Mouse (Mus musculus) heart, postnatal 0 days (tissue): Measurements from ENCODE around the gene Patj. TPM values are rescaled to one million over a fixed set of nuclear protein-coding genes. Genes with fewer than 3 reads are reported as not detected.

Experiments used
- ATAC-seq: fragments of 200-750 bp; cut with Nextera tagmentation; 2 replicates; pipeline ENCODE4 v1.8.0; 2017; ENCODE audit warnings: low read depth, moderate number of reproducible peaks, moderate library complexity; ENCODE audit not compliant: insufficient read depth
- DNase-seq: peaks from one replicate; pipeline ENCODE4 v3.0.0-alpha.2; 2016; ENCODE audit warnings: low spot score
- H3K27ac ChIP-seq: fragments of 300-500 bp; sonication (generic); 2 replicates; pipeline ENCODE4 v1.5.1; 2014; ENCODE audit warnings: low read depth, mild to moderate bottlenecking
- H3K27me3 ChIP-seq: fragments of 300-500 bp; sonication (generic); 2 replicates; pipeline ENCODE4 v1.6.1; 2014; ENCODE audit warnings: low read length, mixed read lengths; ENCODE audit not compliant: control insufficient read depth, insufficient read depth
- H3K36me3 ChIP-seq: fragments of 300-500 bp; sonication (generic); replicated peaks from 2 replicates; pipeline ENCODE4 v1.6.1; 2014; ENCODE audit warnings: low read length, mixed read lengths; ENCODE audit not compliant: control insufficient read depth, insufficient read depth
- H3K4me1 ChIP-seq: fragments of 300-500 bp; sonication (generic); 2 replicates; pipeline ENCODE4 v1.6.1; 2014; ENCODE audit warnings: antibody characterized with exemption; ENCODE audit not compliant: control insufficient read depth, insufficient read depth
- H3K4me2 ChIP-seq: fragments of 300-500 bp; sonication (generic); 2 replicates; pipeline ENCODE4 v1.6.1; 2014; ENCODE audit warnings: low read depth, mild to moderate bottlenecking, low read length, moderate library complexity
- H3K4me3 ChIP-seq: fragments of 300-500 bp; sonication (generic); 2 replicates; pipeline ENCODE4 v1.5.1; 2014; ENCODE audit warnings: low read depth, low read length
- H3K9ac ChIP-seq: fragments of 300-500 bp; sonication (generic); replicated peaks from 2 replicates; pipeline ENCODE4 v1.6.1; 2014; ENCODE audit warnings: low read depth, low read length, mixed read lengths
- H3K9me3 ChIP-seq: fragments of 300-500 bp; sonication (generic); replicated peaks from 2 replicates; pipeline ENCODE4 v1.6.1; 2016; ENCODE audit warnings: low read length; ENCODE audit not compliant: control insufficient read depth
- CTCF ChIP-seq: IDR thresholded peaks from 2 replicates; pipeline ENCODE4 v1.5.1; 2016; ENCODE audit warnings: antibody characterized with exemption, control low read depth, low read depth
- EP300 ChIP-seq: IDR thresholded peaks from 2 replicates; pipeline ENCODE4 v1.6.1; 2016; ENCODE audit warnings: antibody characterized with exemption, low read depth
- WGBS: fragments of 180-500 bp; shearing (Covaris S2); extraction: QIAGEN DNeasy Blood & Tissue Kit; methylation state at CpG from one replicate; pipeline ENCODE4 v1.1.7; 2014; 5-methylcytosine and 5-hydroxymethylcytosine counted together
- polyA plus RNA-seq: library from polyadenylated mRNA; unstranded; fragments of >200 nt; fragmentation: Nextera tagmentation; extraction: Ambion mirVana; gene quantifications from 2 replicates; pipeline ENCODE4 v1.2.1, GENCODE M21; 2015
- total RNA-seq: library from RNA; depleted of rRNA; stranded (reverse); fragments of >200 nt; gene quantifications from 2 replicates; pipeline ENCODE4 v1.2.3, GENCODE M21; 2014; ENCODE audit warnings: low replicate concordance

Gene Patj
- total and polyA plus RNA-seq, 2 experiments from 2014 or later = 5.2 to 1,302 TPM

GRCm38 (mm10) chr4:98450308-98450707, 54.7 kb downstream of the Patj start:
- H3K4me3 ChIP-seq = no peak overlapping the region
- WGBS = 70% methylated on average over 11 of the region's 11 CpGs
- no peak for DNase-seq
- H3K9ac ChIP-seq = no peak overlapping the region
- no peak for ATAC-seq
- no peak overlapping the region for H3K4me2 ChIP-seq
- H3K36me3 ChIP-seq = no peaks in the 10 kb centered on the region
- no peak for TF ChIP-seq CTCF
- no peak for TF ChIP-seq EP300
- no peaks in the 10 kb centered on the region for H3K9me3 ChIP-seq
- H3K27me3 ChIP-seq = no peaks in the 10 kb centered on the region
- no peak overlapping the region for H3K27ac ChIP-seq
- peaks cover 10% of the 10 kb centered on the region; the same call in 1 of the 2 replicates for H3K4me1 ChIP-seq

- H3K27ac ChIP-seq = no peak overlapping the region
- no peak for DNase-seq
- no peak overlapping the region for H3K4me3 ChIP-seq
- H3K9me3 ChIP-seq = no peaks in the 10 kb centered on the region
- no peak overlapping the region for H3K9ac ChIP-seq
- peaks cover 10% of the 10 kb centered on the region; the same call in 1 of the 2 replicates for H3K4me1 ChIP-seq
- no peaks in the 10 kb centered on the region for H3K36me3 ChIP-seq
- H3K27me3 ChIP-seq = no peaks in the 10 kb centered on the region
- 80% methylated on average over 5 of the region's 5 CpGs for WGBS
- TF ChIP-seq CTCF (no peak), EP300 (no peak)
- H3K4me2 ChIP-seq = no peak overlapping the region
- ATAC-seq = no peak
Observed at GRCm38 (mm10) chr4:98450829-98451228, 55.2 kb downstream of the Patj start.

- DNase-seq = no peak
- Histone ChIP-seq H3K9ac (no peak overlapping the region), H3K4me3 (no peak overlapping the region), H3K36me3 (no peaks in the 10 kb centered on the region), H3K4me2 (no peak overlapping the region), H3K27me3 (no peaks in the 10 kb centered on the region), H3K9me3 (no peaks in the 10 kb centered on the region), H3K27ac (no peak overlapping the region), H3K4me1 (peaks cover 10% of the 10 kb centered on the region; the same call in 1 of the 2 replicates)
- no peak for TF ChIP-seq CTCF
- no peak for TF ChIP-seq EP300
- no peak for ATAC-seq
- WGBS = 75% methylated on average over 3 of the region's 3 CpGs
Observed at GRCm38 (mm10) chr4:98451259-98451658, 55.7 kb downstream of the Patj start.

- Histone ChIP-seq H3K9ac (no peak overlapping the region), H3K36me3 (no peaks in the 10 kb centered on the region), H3K27me3 (no peaks in the 10 kb centered on the region), H3K4me3 (no peak overlapping the region), H3K4me1 (peaks cover 10% of the 10 kb centered on the region; the same call in 1 of the 2 replicates), H3K27ac (no peak overlapping the region), H3K4me2 (no peak overlapping the region), H3K9me3 (no peaks in the 10 kb centered on the region)
- WGBS = 98% methylated on average over 2 of the region's 2 CpGs
- no peak for ATAC-seq
- TF ChIP-seq EP300 (no peak), CTCF (no peak)
- DNase-seq = no peak
Observed at GRCm38 (mm10) chr4:98452725-98453124, 57.1 kb downstream of the Patj start.

- TF ChIP-seq EP300 (no peak), CTCF (no peak)
- no peak for ATAC-seq
- Histone ChIP-seq H3K27me3 (no peaks in the 10 kb centered on the region), H3K36me3 (no peaks in the 10 kb centered on the region), H3K4me1 (peaks cover 10% of the 10 kb centered on the region; the same call in 1 of the 2 replicates), H3K27ac (no peak overlapping the region), H3K4me3 (no peak overlapping the region), H3K9ac (no peak overlapping the region), H3K4me2 (no peak overlapping the region), H3K9me3 (no peaks in the 10 kb centered on the region)
- DNase-seq = no peak
- WGBS = 77% methylated on average over 5 of the region's 5 CpGs
Observed at GRCm38 (mm10) chr4:98453231-98453630, 57.6 kb downstream of the Patj start.

- Histone ChIP-seq H3K4me3 (no peak overlapping the region), H3K27me3 (no peaks in the 10 kb centered on the region), H3K4me1 (0 out of 2 replicates have a peak, but pooled peaks cover 10% of the 10 kb centered on the region), H3K27ac (no peak overlapping the region), H3K9ac (no peak overlapping the region), H3K36me3 (no peaks in the 10 kb centered on the region), H3K4me2 (no peak overlapping the region), H3K9me3 (no peaks in the 10 kb centered on the region)
- DNase-seq (no peak), ATAC-seq (no peak)
- no peak for TF ChIP-seq CTCF
- no peak for TF ChIP-seq EP300
- 84% methylated on average over 2 of the region's 2 CpGs for WGBS
Observed at GRCm38 (mm10) chr4:98455352-98455751, 59.8 kb downstream of the Patj start.
